Mouse (Mus musculus): Measurements from ENCODE around the gene Sirt2.

Gene Sirt2

GRCm38 (mm10) chr7:28833723-28834347 lies 67.3 kb downstream of the Sirt2 start, which contains the start of gene Lgals4:
Gene Lgals4 (plus strand): TSS chr7:28833854.
- no peak for DNase-seq (ENCODE audit: low spot score in 2 of 2)

- DNase-seq (ENCODE audit: low spot score in 2 of 2): no peak
These were observed 70.4 kb downstream of the Sirt2 start for GRCm38 (mm10) chr7:28836936-28837335.

Measured in frontal cortex, postnatal 25 days (tissue).